Mouse (Mus musculus) MEL (cell line): ENCODE data around the gene Adamts7.

Experiments used
- CTCF ChIP-seq, 3 experiments: IDR thresholded peaks in 2 of 3; conservative IDR thresholded peaks in 1 of 3; 2 replicates each; pipeline ENCODE4 v1.5.1; 2011 to 2012; ENCODE audit warnings: low read length in 3 of 3, low read depth in 2 of 3, mild to moderate bottlenecking in 2 of 3, improper control_type of control experiment in 1 of 3, inconsistent platforms in 1 of 3, mixed read lengths in 1 of 3, moderate library complexity in 1 of 3; ENCODE audit not compliant: control insufficient read depth in 1 of 3, insufficient read depth in 1 of 3, poor library complexity in 1 of 3, severe bottlenecking in 1 of 3
- EP300 ChIP-seq, 2 experiments: IDR thresholded peaks; 2 replicates each; pipeline ENCODE4 v1.6.1; 2011; ENCODE audit warnings: improper control_type of control experiment in 2 of 2, low read length in 2 of 2, low read depth in 1 of 2, mild to moderate bottlenecking in 1 of 2
- HCFC1 ChIP-seq: IDR thresholded peaks from 2 replicates; pipeline ENCODE4 v1.6.1; 2012; ENCODE audit warnings: low read depth, mild to moderate bottlenecking, inconsistent platforms, low read length, improper control_type of control experiment, moderate library complexity
- SMC3 ChIP-seq: IDR thresholded peaks from 2 replicates; pipeline ENCODE4 v1.6.1; 2011; ENCODE audit warnings: low read depth, low read length, improper control_type of control experiment
- ZKSCAN1 ChIP-seq: IDR thresholded peaks from 2 replicates; pipeline ENCODE4 v1.6.1; 2012; ENCODE audit warnings: low read depth, mild to moderate bottlenecking, inconsistent platforms, low read length, improper control_type of control experiment, moderate library complexity

DNA sequence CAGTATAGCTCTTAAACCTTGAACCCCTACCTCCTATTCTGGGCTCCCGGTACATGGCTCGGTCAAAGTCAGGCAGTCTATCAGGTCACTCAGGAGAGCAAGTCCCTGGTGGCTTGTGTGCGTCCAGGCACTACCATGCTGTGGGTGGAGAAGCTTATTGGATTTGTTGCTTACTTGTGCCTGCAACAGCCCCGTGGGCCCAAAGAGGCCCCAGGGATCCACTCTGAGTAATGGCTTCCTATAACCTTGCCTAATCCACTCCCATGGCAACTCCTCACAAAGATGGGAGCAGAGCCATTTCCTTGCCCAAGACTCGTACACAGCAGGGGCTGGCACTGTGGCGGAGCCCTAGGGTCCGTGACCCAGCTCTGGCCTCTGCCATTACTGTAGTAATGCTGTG is 38.2 kb downstream of the Adamts7 start:
- TF ChIP-seq SMC3 (no peak), HCFC1 (no peak), EP300 (IDR thresholded peaks at IDR 0.05; ENCODE audit: low read depth in 1 of 2, low read length in 2 of 2) (no peak), CTCF (IDR thresholded peaks at IDR 0.05 in 2 of 3, conservative IDR thresholded peaks at IDR 0.05 in 1 of 3; ENCODE audit: control insufficient read depth in 1 of 3, insufficient read depth in 1 of 3, low read depth in 2 of 3, low read length in 3 of 3, poor library complexity in 1 of 3, severe bottlenecking in 1 of 3) (no peak), ZKSCAN1 (no peak)
